Mouse (Mus musculus): ENCODE results near the gene Top3a. TPM values are rescaled to one million over a fixed set of nuclear protein-coding genes. Genes with fewer than 3 reads are reported as not detected.

Gene Top3a
- polyA plus RNA-seq, 1 experiment from 2014 or later = 20.8 TPM

- Histone ChIP-seq H3K4me3 (ENCODE audit: low read depth, low read length) (no peak overlapping the region), H3K9ac (ENCODE audit: low read length) (no peak overlapping the region), H3K27me3 (ENCODE audit: control insufficient read depth, insufficient read depth, low read length) (no peaks in the 10 kb centered on the region), H3K4me1 (ENCODE audit: control insufficient read depth, insufficient read depth, low read length) (no peaks in the 10 kb centered on the region), H3K27ac (replicated peaks; ENCODE audit: low read depth, low read length) (no peak overlapping the region), H3K36me3 (ENCODE audit: control insufficient read depth, insufficient read depth, low read length) (peaks cover 2% of the 10 kb centered on the region; the same call in 1 of the 2 replicates), H3K4me2 (ENCODE audit: low read depth, severe bottlenecking) (no peak overlapping the region), H3K9me3 (ENCODE audit: control insufficient read depth, low read length) (no peaks in the 10 kb centered on the region)
- WGBS = 88% methylated on average over 2 of the region's 2 CpGs
- ATAC-seq (ENCODE audit: insufficient number of reproducible peaks, low FRiP score, low TSS enrichment, low read depth) (no peak), DNase-seq (ENCODE audit: low spot score) (no peak)
Observed at GRCm38 (mm10) chr11:60769322-60769721, 7.8 kb downstream of the Top3a start.

GRCm38 (mm10) chr11:60766969-60767368 lies 10.2 kb downstream of the Top3a start:
- Histone ChIP-seq H3K27me3 (ENCODE audit: control insufficient read depth, insufficient read depth, low read length) (no peaks in the 10 kb centered on the region), H3K9ac (ENCODE audit: low read length) (no peak overlapping the region), H3K4me3 (ENCODE audit: low read depth, low read length) (no peak overlapping the region), H3K4me2 (ENCODE audit: low read depth, severe bottlenecking) (no peak overlapping the region), H3K9me3 (ENCODE audit: control insufficient read depth, low read length) (no peaks in the 10 kb centered on the region), H3K36me3 (ENCODE audit: control insufficient read depth, insufficient read depth, low read length) (peaks cover 2% of the 10 kb centered on the region; the same call in 1 of the 2 replicates), H3K27ac (replicated peaks; ENCODE audit: low read depth, low read length) (no peak overlapping the region), H3K4me1 (ENCODE audit: control insufficient read depth, insufficient read depth, low read length) (no peaks in the 10 kb centered on the region)
- WGBS = 89% methylated on average over 4 of the region's 4 CpGs
- no peak for ATAC-seq (ENCODE audit: insufficient number of reproducible peaks, low FRiP score, low TSS enrichment, low read depth)
- no peak for DNase-seq (ENCODE audit: low spot score)

- Histone ChIP-seq H3K27me3 (ENCODE audit: control insufficient read depth, insufficient read depth, low read length) (no peaks in the 10 kb centered on the region), H3K36me3 (ENCODE audit: control insufficient read depth, insufficient read depth, low read length) (peaks cover 7% of the 10 kb centered on the region), H3K9ac (ENCODE audit: low read length) (no peak overlapping the region), H3K4me2 (ENCODE audit: low read depth, severe bottlenecking) (no peak overlapping the region), H3K4me3 (ENCODE audit: low read depth, low read length) (no peak overlapping the region), H3K9me3 (ENCODE audit: control insufficient read depth, low read length) (no peaks in the 10 kb centered on the region), H3K4me1 (ENCODE audit: control insufficient read depth, insufficient read depth, low read length) (no peaks in the 10 kb centered on the region), H3K27ac (replicated peaks; ENCODE audit: low read depth, low read length) (no peak overlapping the region)
- no peak for DNase-seq (ENCODE audit: low spot score)
- no peak for ATAC-seq (ENCODE audit: insufficient number of reproducible peaks, low FRiP score, low TSS enrichment, low read depth)
- 92% methylated on average over 3 of the region's 3 CpGs for WGBS
Observed at GRCm38 (mm10) chr11:60761681-60762080, 15.5 kb downstream of the Top3a start.

DNA sequence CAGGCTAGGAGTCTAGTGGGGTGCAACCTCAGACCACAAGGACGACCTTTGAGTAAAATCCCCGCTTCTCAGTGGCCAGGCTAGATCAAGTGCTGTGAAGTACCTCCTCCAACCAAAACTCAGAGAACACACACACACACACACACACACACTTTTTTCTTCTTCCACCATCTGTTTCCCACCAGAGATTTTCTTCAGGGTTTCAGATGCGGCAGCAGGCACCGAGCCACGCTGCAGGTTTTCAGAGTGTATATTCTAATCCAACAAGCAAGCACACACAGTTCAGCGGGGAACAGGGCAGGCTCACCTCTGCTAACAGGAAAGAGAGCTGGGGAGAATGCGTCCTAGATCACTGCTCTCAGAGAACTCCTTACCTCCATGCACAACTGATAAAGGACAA lies 21.6 kb downstream of the Top3a start:
- H3K4me3 ChIP-seq (ENCODE audit: low read depth, low read length) = no peak overlapping the region
- ATAC-seq (ENCODE audit: insufficient number of reproducible peaks, low FRiP score, low TSS enrichment, low read depth) (no peak), DNase-seq (ENCODE audit: low spot score) (no peak)
- no peak overlapping the region for H3K27ac ChIP-seq (replicated peaks; ENCODE audit: low read depth, low read length)
- H3K4me2 ChIP-seq (ENCODE audit: low read depth, severe bottlenecking) = no peak overlapping the region
- H3K36me3 ChIP-seq (ENCODE audit: control insufficient read depth, insufficient read depth, low read length) = peaks cover 21% of the 10 kb centered on the region
- WGBS = 94% methylated on average over 7 of the region's 7 CpGs
- H3K4me1 ChIP-seq (ENCODE audit: control insufficient read depth, insufficient read depth, low read length) = no peaks in the 10 kb centered on the region
- H3K9ac ChIP-seq (ENCODE audit: low read length) = no peak overlapping the region
- no peaks in the 10 kb centered on the region for H3K27me3 ChIP-seq (ENCODE audit: control insufficient read depth, insufficient read depth, low read length)
- no peaks in the 10 kb centered on the region for H3K9me3 ChIP-seq (ENCODE audit: control insufficient read depth, low read length)

GRCm38 (mm10) chr11:60740321-60740720 lies 36.8 kb downstream of the Top3a start:
- no peak overlapping the region for H3K9ac ChIP-seq (ENCODE audit: low read length)
- WGBS = 83% methylated on average over 3 of the region's 3 CpGs
- H3K27me3 ChIP-seq (ENCODE audit: control insufficient read depth, insufficient read depth, low read length) = no peaks in the 10 kb centered on the region
- H3K4me2 ChIP-seq (ENCODE audit: low read depth, severe bottlenecking) = no peak overlapping the region
- H3K4me3 ChIP-seq (ENCODE audit: low read depth, low read length) = no peak overlapping the region
- no peaks in the 10 kb centered on the region for H3K9me3 ChIP-seq (ENCODE audit: control insufficient read depth, low read length)
- DNase-seq (ENCODE audit: low spot score) (no peak), ATAC-seq (ENCODE audit: insufficient number of reproducible peaks, low FRiP score, low TSS enrichment, low read depth) (no peak)
- peaks cover 19% of the 10 kb centered on the region for H3K36me3 ChIP-seq (ENCODE audit: control insufficient read depth, insufficient read depth, low read length)
- no peak overlapping the region for H3K27ac ChIP-seq (replicated peaks; ENCODE audit: low read depth, low read length)
- no peaks in the 10 kb centered on the region for H3K4me1 ChIP-seq (ENCODE audit: control insufficient read depth, insufficient read depth, low read length)

DNA sequence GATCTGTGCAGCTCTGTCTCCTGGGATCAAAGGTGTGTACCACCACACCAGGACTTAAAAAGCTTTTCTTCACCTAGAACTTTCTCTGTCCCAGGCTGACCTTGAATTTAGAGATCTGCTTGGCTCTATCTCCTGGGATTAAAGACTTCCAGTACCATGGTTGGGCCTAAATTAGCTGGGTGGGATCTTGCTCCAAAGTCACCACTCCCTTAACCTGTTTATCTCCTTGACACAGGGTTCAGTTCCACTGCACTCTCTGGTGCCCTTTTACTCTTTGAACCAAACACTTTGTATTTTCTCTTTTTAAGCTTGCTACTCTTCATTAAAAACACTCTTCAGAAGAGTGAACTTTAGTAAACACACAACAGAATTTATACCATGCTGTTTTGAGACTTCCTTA lies 39.7 kb downstream of the Top3a start:
- no peaks in the 10 kb centered on the region for H3K4me1 ChIP-seq (ENCODE audit: control insufficient read depth, insufficient read depth, low read length)
- H3K36me3 ChIP-seq (ENCODE audit: control insufficient read depth, insufficient read depth, low read length) = peaks cover 14% of the 10 kb centered on the region
- no peak for ATAC-seq (ENCODE audit: insufficient number of reproducible peaks, low FRiP score, low TSS enrichment, low read depth)
- H3K9ac ChIP-seq (ENCODE audit: low read length) = no peak overlapping the region
- H3K27ac ChIP-seq (replicated peaks; ENCODE audit: low read depth, low read length) = no peak overlapping the region
- no peaks in the 10 kb centered on the region for H3K27me3 ChIP-seq (ENCODE audit: control insufficient read depth, insufficient read depth, low read length)
- H3K4me3 ChIP-seq (ENCODE audit: low read depth, low read length) = no peak overlapping the region
- no peak overlapping the region for H3K4me2 ChIP-seq (ENCODE audit: low read depth, severe bottlenecking)
- H3K9me3 ChIP-seq (ENCODE audit: control insufficient read depth, low read length) = no peaks in the 10 kb centered on the region
- no peak for DNase-seq (ENCODE audit: low spot score)

DNA sequence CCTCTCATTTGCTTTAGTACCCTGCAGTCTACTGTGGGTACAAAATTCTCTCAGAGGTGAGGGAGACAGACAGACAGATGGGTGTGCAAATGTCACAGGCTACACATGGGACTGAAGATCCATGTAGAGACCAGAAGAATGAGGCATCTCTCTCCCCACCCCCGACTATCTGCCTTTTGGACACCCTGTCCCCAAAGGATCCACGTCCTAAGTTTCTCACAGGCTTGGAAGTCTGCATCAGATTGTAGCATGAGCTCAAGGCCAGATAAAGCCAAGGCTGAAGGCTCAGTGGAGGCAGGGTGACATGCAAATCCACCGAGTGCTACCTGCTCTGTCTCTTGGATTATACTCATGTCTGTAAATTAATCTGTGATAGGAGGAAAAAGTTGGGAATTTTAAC lies 40.7 kb downstream of the Top3a start:
- no peak overlapping the region for H3K9ac ChIP-seq (ENCODE audit: low read length)
- H3K27ac ChIP-seq (replicated peaks; ENCODE audit: low read depth, low read length) = no peak overlapping the region
- no peak for ATAC-seq (ENCODE audit: insufficient number of reproducible peaks, low FRiP score, low TSS enrichment, low read depth)
- peaks cover 9% of the 10 kb centered on the region for H3K36me3 ChIP-seq (ENCODE audit: control insufficient read depth, insufficient read depth, low read length)
- H3K9me3 ChIP-seq (ENCODE audit: control insufficient read depth, low read length) = no peaks in the 10 kb centered on the region
- no peaks in the 10 kb centered on the region for H3K4me1 ChIP-seq (ENCODE audit: control insufficient read depth, insufficient read depth, low read length)
- WGBS = 88% methylated on average over 3 of the region's 3 CpGs
- H3K27me3 ChIP-seq (ENCODE audit: control insufficient read depth, insufficient read depth, low read length) = no peaks in the 10 kb centered on the region
- no peak overlapping the region for H3K4me2 ChIP-seq (ENCODE audit: low read depth, severe bottlenecking)
- no peak for DNase-seq (ENCODE audit: low spot score)
- H3K4me3 ChIP-seq (ENCODE audit: low read depth, low read length) = no peak overlapping the region

DNA sequence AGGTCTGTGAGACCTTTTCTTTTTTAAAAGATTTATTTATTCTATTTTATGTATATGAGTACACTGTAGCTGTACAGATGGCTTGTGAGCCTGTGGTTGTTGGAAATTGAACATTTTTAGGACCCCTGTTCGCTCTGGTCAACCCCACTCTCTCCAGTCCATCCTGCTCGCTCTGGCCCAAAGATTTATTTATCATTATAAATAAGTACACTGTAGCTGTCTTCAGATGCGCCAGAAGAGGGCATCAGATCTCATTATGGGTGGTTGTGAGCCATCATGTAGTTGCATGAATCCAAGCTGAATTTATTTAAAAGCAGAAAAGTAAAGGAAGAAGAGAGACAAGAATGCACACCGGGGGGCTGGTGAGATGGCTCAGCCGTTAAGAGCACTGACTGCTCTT lies 42.0 kb downstream of the Top3a start:
- H3K4me1 ChIP-seq (ENCODE audit: control insufficient read depth, insufficient read depth, low read length) = no peaks in the 10 kb centered on the region
- H3K4me2 ChIP-seq (ENCODE audit: low read depth, severe bottlenecking) = no peak overlapping the region
- 87% methylated on average over 5 of the region's 5 CpGs for WGBS
- H3K9me3 ChIP-seq (ENCODE audit: control insufficient read depth, low read length) = no peaks in the 10 kb centered on the region
- H3K36me3 ChIP-seq (ENCODE audit: control insufficient read depth, insufficient read depth, low read length) = peaks cover 3% of the 10 kb centered on the region
- no peak for DNase-seq (ENCODE audit: low spot score)
- no peak for ATAC-seq (ENCODE audit: insufficient number of reproducible peaks, low FRiP score, low TSS enrichment, low read depth)
- no peak overlapping the region for H3K4me3 ChIP-seq (ENCODE audit: low read depth, low read length)
- H3K27me3 ChIP-seq (ENCODE audit: control insufficient read depth, insufficient read depth, low read length) = no peaks in the 10 kb centered on the region
- no peak overlapping the region for H3K9ac ChIP-seq (ENCODE audit: low read length)
- H3K27ac ChIP-seq (replicated peaks; ENCODE audit: low read depth, low read length) = no peak overlapping the region

DNA sequence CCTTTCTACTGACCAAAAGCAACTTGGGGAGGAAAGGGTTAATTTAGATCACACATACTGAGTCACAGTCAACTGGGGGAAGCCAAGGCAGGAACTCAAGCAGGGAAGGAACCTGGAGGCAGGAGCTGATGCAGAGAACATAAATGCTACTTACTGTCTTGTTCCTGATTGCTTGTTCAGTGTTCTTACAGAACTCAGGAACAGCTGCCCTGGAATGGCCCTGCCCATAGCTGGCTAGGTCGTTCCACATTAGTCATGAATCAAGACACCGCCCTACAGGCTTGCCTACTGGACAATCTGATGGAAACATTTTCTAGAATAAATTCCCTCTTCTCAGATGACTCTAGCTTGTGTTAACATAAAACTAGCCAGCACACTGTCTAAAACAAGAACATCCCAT lies 43.0 kb downstream of the Top3a start:
- 81% methylated on average over 2 of the region's 2 CpGs for WGBS
- ATAC-seq (ENCODE audit: insufficient number of reproducible peaks, low FRiP score, low TSS enrichment, low read depth) (no peak), DNase-seq (ENCODE audit: low spot score) (no peak)

More for the DNA sequence above, 43.0 kb downstream of the Top3a start:
- Histone ChIP-seq H3K27me3 (ENCODE audit: control insufficient read depth, insufficient read depth, low read length) (no peaks in the 10 kb centered on the region), H3K4me1 (ENCODE audit: control insufficient read depth, insufficient read depth, low read length) (no peaks in the 10 kb centered on the region), H3K36me3 (ENCODE audit: control insufficient read depth, insufficient read depth, low read length) (peaks cover 3% of the 10 kb centered on the region; the same call in 1 of the 2 replicates), H3K4me2 (ENCODE audit: low read depth, severe bottlenecking) (no peak overlapping the region), H3K9me3 (ENCODE audit: control insufficient read depth, low read length) (no peaks in the 10 kb centered on the region), H3K27ac (replicated peaks; ENCODE audit: low read depth, low read length) (no peak overlapping the region), H3K4me3 (ENCODE audit: low read depth, low read length) (no peak overlapping the region), H3K9ac (ENCODE audit: low read length) (no peak overlapping the region)
